Mouse (Mus musculus): ENCODE measurements around the gene Ppef1. TPM values are rescaled to one million over a fixed set of nuclear protein-coding genes. Genes with fewer than 3 reads are reported as not detected.
A peak's percentile ranks its signal among the peaks of the same experiment; 100 is the strongest.
"Not testable (repeated sequence)": the region's sequence is repeated elsewhere in the genome, so short reads cannot be mapped to it uniquely, and the experiment has no call there.

The Ppef1 gene
- 0.06 and 0.14 TPM in 2 replicates for polyA plus RNA-seq (2015; fragmentation: Nextera tagmentation; extraction: Ambion mirVana)

DNA sequence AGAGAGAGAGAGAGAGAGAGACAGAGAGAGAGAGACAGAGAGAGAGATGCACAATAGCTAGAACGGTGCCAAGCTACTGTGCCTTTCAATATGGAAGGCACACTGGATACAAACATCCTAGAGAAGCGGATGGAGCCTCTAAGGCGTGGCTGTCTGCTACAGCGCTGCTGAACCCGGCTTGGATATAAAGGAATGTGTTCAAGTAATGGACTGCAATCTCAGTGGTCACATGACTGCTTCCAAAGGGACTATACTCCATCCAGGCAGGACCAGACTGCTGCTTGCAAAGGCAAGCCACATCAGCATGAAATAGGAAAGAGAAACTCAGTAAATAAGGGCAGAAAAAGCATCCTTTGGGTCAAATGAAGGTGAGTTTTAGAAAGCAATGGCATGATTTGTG, at the start of gene Ppef1:
TSS of gene Ppef1 (minus strand) at position 116 of the 400 bp plus-strand sequence.
- no peaks in the 10 kb centered on the region for H3K36me3 ChIP-seq
- no peaks in the 10 kb centered on the region for H3K9me3 ChIP-seq
- no peaks in the 10 kb centered on the region for H3K4me1 ChIP-seq (replicated peaks)
- no peak within 1 kb of the TSS for H3K4me3 ChIP-seq (replicated peaks)
- H3K27ac ChIP-seq, result no peak within 1 kb of the TSS
- no peak for ATAC-seq
- H3K4me2 ChIP-seq (replicated peaks), result no peak within 1 kb of the TSS
- no peak within 1 kb of the TSS for H3K9ac ChIP-seq
- WGBS, result 69% methylated on average over 5 of the region's 5 CpGs
- H3K27me3 ChIP-seq (replicated peaks), result no peaks in the 10 kb centered on the region

DNA sequence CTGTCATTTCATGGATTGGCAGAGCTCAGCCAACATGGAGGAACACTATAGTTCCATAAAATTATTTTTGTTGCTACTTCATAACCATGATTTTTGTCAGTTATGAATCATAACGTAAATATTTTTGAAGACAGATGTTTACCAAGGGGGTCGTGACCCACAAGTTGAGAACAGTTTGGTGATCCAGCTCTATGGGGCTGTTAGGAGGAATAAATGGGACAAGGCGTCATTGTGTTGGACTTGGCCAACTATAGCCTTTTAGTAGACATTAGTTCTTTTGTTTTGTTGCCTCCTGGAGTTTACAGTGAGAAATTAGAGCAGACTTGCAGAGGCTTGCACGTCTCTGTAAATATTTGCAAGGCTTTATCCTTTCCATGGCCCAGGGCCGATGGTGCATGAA, 46.7 kb upstream of the Ppef1 start:
- no peak overlapping the region for H3K4me3 ChIP-seq (replicated peaks)
- H3K4me1 ChIP-seq (replicated peaks), result no peaks in the 10 kb centered on the region
- H3K4me2 ChIP-seq (replicated peaks), result no peak overlapping the region
- no peak overlapping the region for H3K27ac ChIP-seq
- no peak for ATAC-seq
- 65% methylated on average over 5 of the region's 5 CpGs for WGBS
- H3K36me3 ChIP-seq, result no peaks in the 10 kb centered on the region
- no peaks in the 10 kb centered on the region for H3K9me3 ChIP-seq
- H3K27me3 ChIP-seq (replicated peaks), result no peaks in the 10 kb centered on the region
- no peak overlapping the region for H3K9ac ChIP-seq

DNA sequence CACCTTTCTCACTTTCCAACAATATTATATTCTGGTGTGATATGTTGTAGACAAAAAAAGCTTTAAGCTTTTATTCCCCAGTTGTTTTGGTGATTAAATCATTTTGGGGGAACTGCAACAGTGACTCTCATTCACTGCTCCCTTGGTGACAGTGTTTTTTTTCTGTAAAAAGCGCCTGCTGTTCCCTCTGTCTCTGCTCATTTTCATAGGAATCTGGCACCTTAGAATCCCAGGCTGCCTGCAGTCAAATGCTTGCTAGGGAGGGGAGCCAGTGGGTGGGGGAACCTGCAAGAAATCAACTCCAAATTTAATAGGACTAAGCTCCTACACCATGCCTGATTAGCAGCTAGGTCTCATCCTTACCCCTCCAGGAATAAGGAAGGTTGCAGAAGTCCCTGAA, 37.5 kb upstream of the Ppef1 start:
- Histone ChIP-seq H3K4me1 (replicated peaks) (no peaks in the 10 kb centered on the region), H3K27ac (no peak overlapping the region), H3K4me2 (replicated peaks) (no peak overlapping the region), H3K4me3 (replicated peaks) (no peak overlapping the region), H3K9me3 (no peaks in the 10 kb centered on the region), H3K27me3 (replicated peaks) (no peaks in the 10 kb centered on the region), H3K9ac (no peak overlapping the region), H3K36me3 (no peaks in the 10 kb centered on the region)
- 20% methylated on average over 1 of the region's 1 CpGs for WGBS
- ATAC-seq, result no peak

DNA sequence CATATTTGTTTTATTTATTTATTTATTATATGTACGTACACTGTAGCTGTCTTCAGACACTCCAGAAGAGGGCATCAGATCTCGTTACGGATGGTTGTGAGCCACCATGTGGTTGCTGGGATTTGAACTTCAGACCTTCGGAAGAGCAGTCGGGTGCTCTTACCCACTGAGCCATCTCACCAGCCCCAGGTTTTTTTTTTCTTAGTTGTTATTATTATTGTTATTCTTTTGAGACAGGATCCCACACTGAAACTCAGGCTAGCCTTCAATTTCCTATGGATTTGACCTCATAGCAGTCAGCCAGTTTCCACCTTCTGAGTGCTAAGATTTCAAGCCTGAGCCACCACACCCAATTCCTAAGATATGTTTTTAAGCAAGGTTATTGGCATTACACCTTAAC, 34.1 kb upstream of the Ppef1 start:
- ATAC-seq, result not testable (repeated sequence)

DNA sequence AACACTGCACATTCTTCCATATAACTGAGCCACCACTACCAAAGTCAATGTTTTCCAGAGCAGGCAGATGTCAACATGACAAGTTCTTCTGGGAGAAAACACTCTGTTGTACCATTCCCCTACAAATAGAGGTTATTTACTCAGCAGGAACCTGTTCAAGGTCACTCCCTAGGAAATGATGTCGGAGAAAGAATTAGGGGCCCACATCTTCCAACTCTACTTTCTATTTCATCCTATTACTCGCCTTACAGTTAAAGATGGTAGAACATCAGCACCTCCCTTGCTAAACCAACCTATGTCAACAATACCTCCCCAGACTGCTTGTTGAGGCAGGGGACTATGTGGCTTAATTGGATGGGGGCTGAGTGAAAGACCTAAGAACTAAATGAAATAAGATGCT, 32.1 kb upstream of the Ppef1 start, which contains the start of gene Rs1:
TSS of gene Rs1 (plus strand) at position 301 of the 400 bp plus-strand sequence.
- WGBS, result 79% methylated on average over 2 of the region's 2 CpGs
- Histone ChIP-seq H3K4me1 (replicated peaks) (no peaks in the 10 kb centered on the region), H3K4me2 (replicated peaks) (peak within 1 kb of the TSS; percentile 47), H3K4me3 (replicated peaks) (0 out of 2 replicates have a peak within 1 kb of the TSS, but pooled peaks have one; percentile 35), H3K27me3 (replicated peaks) (no peaks in the 10 kb centered on the region), H3K27ac (no peak within 1 kb of the TSS), H3K36me3 (no peaks in the 10 kb centered on the region), H3K9ac (no peak within 1 kb of the TSS), H3K9me3 (no peaks in the 10 kb centered on the region)
- ATAC-seq, result no peak

More for the DNA sequence above, 34.1 kb upstream of the Ppef1 start:
- not testable (repeated sequence) for H3K27ac ChIP-seq; H3K9me3 ChIP-seq; H3K4me3 ChIP-seq (replicated peaks); H3K4me1 ChIP-seq (replicated peaks); H3K36me3 ChIP-seq; H3K4me2 ChIP-seq (replicated peaks); H3K9ac ChIP-seq; H3K27me3 ChIP-seq (replicated peaks)
- 86% methylated on average over 5 of the region's 5 CpGs for WGBS

DNA sequence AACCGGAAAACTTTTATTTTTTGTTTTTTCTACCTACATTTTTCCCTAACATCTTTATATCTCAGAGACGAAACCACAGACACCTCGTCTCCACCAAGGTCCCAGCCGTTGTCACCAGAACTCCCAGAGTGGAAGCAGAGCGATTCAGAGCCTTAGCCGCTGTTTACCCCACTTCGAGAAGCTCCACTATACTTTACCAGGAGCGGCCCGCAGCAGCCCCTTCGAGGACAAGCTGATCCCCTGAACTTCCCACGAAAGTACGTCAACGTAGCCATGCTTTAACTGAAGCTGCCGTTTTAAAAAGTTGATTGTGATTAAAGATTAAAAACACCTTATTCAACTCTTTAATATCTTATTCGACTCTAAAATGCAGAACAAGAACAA, 30.7 kb upstream of the Ppef1 start:
- H3K4me3 ChIP-seq (replicated peaks), result peak overlapping the region; percentile 35
- ATAC-seq, result peak; percentile 92
- H3K27me3 ChIP-seq (replicated peaks), result no peaks in the 10 kb centered on the region
- no peak overlapping the region for H3K9ac ChIP-seq
- WGBS, result 22% methylated on average over 15 of the region's 15 CpGs
- no peak overlapping the region for H3K27ac ChIP-seq
- no peaks in the 10 kb centered on the region for H3K4me1 ChIP-seq (replicated peaks)
- H3K36me3 ChIP-seq, result no peaks in the 10 kb centered on the region
- H3K4me2 ChIP-seq (replicated peaks), result peak overlapping the region; percentile 47; the same call in 1 of the 2 replicates
- no peaks in the 10 kb centered on the region for H3K9me3 ChIP-seq

DNA sequence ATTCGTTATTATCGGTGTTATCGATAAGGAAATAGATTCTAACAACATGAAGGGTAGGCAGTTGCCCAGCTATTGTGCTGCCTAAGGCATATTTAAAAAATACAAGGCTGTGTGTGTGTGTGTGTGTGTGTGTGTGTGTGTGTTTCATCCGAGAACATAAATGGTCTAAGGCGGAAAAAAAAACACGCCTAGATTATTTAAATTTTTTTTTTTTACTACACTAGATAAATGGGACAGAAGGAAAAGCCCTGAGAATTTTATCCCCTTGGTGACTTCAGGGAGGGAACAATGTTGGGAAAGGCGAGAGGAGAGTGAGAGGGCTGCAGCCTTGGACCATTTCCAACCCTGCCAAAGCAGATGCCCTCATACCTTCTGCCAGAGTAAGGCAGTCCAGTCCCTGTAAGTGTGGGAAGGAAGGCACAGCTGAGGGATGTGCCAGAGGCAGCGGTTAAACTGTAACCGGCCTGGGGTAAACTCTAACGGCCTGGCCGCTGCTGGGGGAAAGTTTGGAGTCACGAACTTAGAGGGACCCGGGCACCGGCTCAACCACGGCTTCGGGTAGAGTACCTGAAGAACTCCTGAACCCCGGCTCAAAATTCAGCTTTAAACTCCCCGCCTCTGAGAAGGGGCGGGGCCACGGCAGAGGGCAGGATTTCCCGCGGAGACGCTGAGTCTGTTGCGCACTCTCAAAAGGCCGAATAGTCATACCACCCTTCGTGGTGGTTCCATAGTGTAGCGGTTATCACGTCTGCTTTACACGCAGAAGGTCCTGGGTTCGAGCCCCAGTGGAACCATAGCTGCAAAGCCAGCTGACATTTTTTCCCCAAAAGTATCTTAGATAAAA, 30.0 kb upstream of the Ppef1 start:
- H3K9me3 ChIP-seq, result no peaks in the 10 kb centered on the region
- 0 out of 2 replicates have a peak overlapping the region, but pooled peaks have one; percentile 23 for H3K9ac ChIP-seq
- ATAC-seq, result peak; percentile 98
- H3K4me3 ChIP-seq (replicated peaks), result peak overlapping the region; percentile 44
- H3K36me3 ChIP-seq, result no peaks in the 10 kb centered on the region
- no peaks in the 10 kb centered on the region for H3K27me3 ChIP-seq (replicated peaks)
- no peaks in the 10 kb centered on the region for H3K4me1 ChIP-seq (replicated peaks)
- H3K27ac ChIP-seq, result no peak overlapping the region
- H3K4me2 ChIP-seq (replicated peaks), result peak overlapping the region; percentile 48
- WGBS, result 29% methylated on average over 30 of the region's 30 CpGs

DNA sequence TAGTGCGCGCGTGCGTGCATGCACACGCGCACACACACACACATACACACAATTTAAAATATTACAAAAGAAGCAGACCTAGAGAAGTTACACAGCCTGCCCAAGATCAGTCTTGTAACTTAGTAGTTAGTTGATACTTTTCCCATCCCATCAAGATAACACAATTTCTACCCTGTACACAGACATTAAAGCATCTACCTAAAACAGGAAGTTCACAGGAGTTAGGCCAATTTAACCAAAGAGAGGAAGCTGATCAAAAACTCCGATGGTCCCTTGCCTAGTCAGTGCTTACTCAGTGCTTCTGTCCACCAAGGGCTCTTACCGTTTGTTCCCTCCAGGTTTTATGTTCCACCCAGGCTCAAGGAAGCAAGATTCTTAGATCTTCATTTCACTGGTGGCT, 15.2 kb upstream of the Ppef1 start:
- no peak overlapping the region for H3K4me3 ChIP-seq (replicated peaks)
- no peak overlapping the region for H3K27ac ChIP-seq
- H3K36me3 ChIP-seq, result no peaks in the 10 kb centered on the region
- no peaks in the 10 kb centered on the region for H3K9me3 ChIP-seq
- no peaks in the 10 kb centered on the region for H3K4me1 ChIP-seq (replicated peaks)
- H3K27me3 ChIP-seq (replicated peaks), result no peaks in the 10 kb centered on the region
- no peak for ATAC-seq
- H3K4me2 ChIP-seq (replicated peaks), result no peak overlapping the region
- H3K9ac ChIP-seq, result no peak overlapping the region
- WGBS, result 94% methylated on average over 8 of the region's 8 CpGs

DNA sequence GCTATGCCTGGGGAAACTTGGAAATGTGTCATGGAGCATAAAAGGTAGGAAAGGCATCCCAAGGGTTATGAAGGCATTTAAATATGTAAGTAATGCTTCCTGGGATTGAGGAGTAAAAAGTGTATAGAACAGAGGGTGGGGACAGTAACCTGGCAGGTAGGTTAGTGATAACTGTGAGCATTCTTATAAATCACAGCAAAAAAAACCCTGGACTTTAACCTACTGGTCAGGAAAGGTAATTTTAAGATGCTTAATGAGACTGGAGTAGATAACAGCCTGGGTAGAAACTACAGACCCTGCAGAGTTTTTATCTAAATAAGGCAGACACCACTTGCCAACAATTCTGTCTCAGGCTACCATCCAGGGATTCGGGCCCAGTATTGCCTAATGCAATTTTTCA, 13.1 kb upstream of the Ppef1 start:
- H3K4me1 ChIP-seq (replicated peaks), result no peaks in the 10 kb centered on the region
- no peaks in the 10 kb centered on the region for H3K9me3 ChIP-seq
- peak; percentile 51; the same call in 1 of the 2 replicates for ATAC-seq
- H3K27ac ChIP-seq, result no peak overlapping the region
- no peak overlapping the region for H3K4me3 ChIP-seq (replicated peaks)
- H3K4me2 ChIP-seq (replicated peaks), result no peak overlapping the region
- WGBS, result 58% methylated on average over 1 of the region's 1 CpGs
- H3K36me3 ChIP-seq, result no peaks in the 10 kb centered on the region
- no peaks in the 10 kb centered on the region for H3K27me3 ChIP-seq (replicated peaks)
- H3K9ac ChIP-seq, result no peak overlapping the region

DNA sequence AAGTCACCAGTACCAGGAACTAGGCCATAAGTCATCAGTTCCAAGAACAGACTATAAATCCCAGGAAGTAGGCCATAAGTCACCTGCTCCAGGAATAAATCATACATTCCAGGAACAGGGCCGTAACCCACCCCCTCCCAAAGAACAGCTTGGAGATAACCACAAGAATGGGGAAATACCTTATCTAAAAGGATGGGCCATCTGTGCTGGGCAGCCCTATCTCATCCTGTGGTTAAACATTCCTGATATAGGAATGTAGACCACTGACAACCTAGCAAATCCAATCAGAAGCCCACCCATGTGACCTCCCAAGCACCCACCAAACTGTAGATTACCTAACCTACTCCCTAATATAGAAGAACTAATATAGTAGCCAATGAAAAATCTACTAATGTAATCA, 9.8 kb upstream of the Ppef1 start:
- Histone ChIP-seq H3K4me3 (replicated peaks) (no peak overlapping the region), H3K9ac (no peak overlapping the region), H3K27me3 (replicated peaks) (no peaks in the 10 kb centered on the region), H3K4me2 (replicated peaks) (no peak overlapping the region), H3K4me1 (replicated peaks) (no peaks in the 10 kb centered on the region), H3K36me3 (no peaks in the 10 kb centered on the region), H3K27ac (no peak overlapping the region), H3K9me3 (no peaks in the 10 kb centered on the region)
- WGBS, result 80% methylated on average over 1 of the region's 1 CpGs
- ATAC-seq, result no peak

DNA sequence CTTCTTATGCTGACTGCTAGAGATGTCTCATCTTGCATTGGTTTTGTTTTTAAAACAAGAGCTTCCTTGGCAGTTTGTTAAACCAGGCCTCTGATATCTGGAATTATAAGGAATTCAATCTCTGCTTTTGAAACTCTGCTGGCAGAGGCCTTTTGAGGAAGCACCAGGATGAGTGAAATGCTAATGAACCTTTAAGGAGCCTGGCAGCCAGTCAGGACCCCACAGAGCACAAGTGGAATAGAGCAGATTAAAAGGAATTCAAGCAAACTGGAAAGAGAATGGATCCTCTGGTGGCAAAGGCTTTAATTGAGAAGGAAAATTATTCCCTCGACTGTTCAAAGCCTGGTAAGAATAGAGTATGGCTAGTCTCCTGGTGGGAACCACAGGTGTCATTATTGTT, 36.4 kb downstream of the Ppef1 start:
- Histone ChIP-seq H3K4me3 (replicated peaks) (no peak overlapping the region), H3K9me3 (no peaks in the 10 kb centered on the region), H3K9ac (no peak overlapping the region), H3K27ac (no peak overlapping the region), H3K27me3 (replicated peaks) (no peaks in the 10 kb centered on the region), H3K4me2 (replicated peaks) (no peak overlapping the region), H3K36me3 (no peaks in the 10 kb centered on the region), H3K4me1 (replicated peaks) (no peaks in the 10 kb centered on the region)
- 37% methylated on average over 1 of the region's 1 CpGs for WGBS
- no peak for ATAC-seq

DNA sequence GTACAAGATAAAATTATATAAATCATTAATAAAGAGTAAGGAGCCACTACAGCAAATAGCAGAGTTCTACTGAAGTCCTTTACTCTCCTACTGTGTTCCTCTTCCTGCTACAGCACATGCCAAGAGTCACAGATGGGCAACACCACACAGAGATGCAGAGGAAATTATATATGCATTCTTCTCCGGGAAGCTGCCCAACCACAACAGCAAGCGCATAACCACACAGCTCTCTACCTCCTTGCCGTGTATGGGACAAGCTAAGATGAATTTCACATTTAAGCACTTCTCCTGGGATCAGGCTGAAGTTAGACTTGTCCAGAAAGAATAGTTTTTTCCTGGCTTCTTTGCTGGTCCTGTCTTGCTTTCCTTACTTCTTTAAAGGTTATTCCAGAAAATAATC, 44.0 kb downstream of the Ppef1 start:
- no peaks in the 10 kb centered on the region for H3K36me3 ChIP-seq
- ATAC-seq, result no peak
- H3K4me3 ChIP-seq (replicated peaks), result no peak overlapping the region
- H3K4me2 ChIP-seq (replicated peaks), result no peak overlapping the region
- no peaks in the 10 kb centered on the region for H3K27me3 ChIP-seq (replicated peaks)
- no peak overlapping the region for H3K27ac ChIP-seq
- H3K9me3 ChIP-seq, result no peaks in the 10 kb centered on the region
- no peak overlapping the region for H3K9ac ChIP-seq
- 89% methylated on average over 3 of the region's 3 CpGs for WGBS
- H3K4me1 ChIP-seq (replicated peaks), result no peaks in the 10 kb centered on the region

DNA sequence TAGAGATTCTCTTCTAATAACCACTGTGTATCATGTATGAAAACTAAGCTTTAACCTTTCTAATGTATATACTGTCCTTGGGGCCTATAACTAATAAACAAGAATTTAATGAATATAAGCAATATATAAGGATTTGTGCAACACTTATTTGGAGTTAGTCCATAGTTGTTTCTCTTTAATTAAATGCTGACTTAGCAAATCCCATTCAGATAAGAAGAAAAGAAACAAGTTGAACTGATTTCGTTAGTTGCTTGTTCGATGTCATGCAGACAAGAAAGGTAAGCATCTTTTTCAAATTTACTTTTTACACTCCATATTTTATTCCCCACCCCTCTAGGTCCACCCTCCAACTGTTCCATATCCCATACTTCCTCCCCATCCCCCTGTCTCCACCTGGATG, 45.5 kb downstream of the Ppef1 start:
- ATAC-seq, result no peak
- no peak overlapping the region for H3K4me2 ChIP-seq (replicated peaks)
- no peak overlapping the region for H3K4me3 ChIP-seq (replicated peaks)
- no peaks in the 10 kb centered on the region for H3K27me3 ChIP-seq (replicated peaks)
- no peaks in the 10 kb centered on the region for H3K9me3 ChIP-seq
- H3K4me1 ChIP-seq (replicated peaks), result no peaks in the 10 kb centered on the region
- 90% methylated on average over 2 of the region's 2 CpGs for WGBS
- no peak overlapping the region for H3K9ac ChIP-seq
- no peaks in the 10 kb centered on the region for H3K36me3 ChIP-seq
- no peak overlapping the region for H3K27ac ChIP-seq
